Mouse (Mus musculus): Measurements from ENCODE around the gene AI987944. TPM values are rescaled to one million over a fixed set of nuclear protein-coding genes. Genes with fewer than 3 reads are reported as not detected.

The AI987944 gene
- total RNA-seq (2021), result 10 to 100 TPM in 1 of 2 experiments, 1 to 10 TPM in 1; 8.7 to 11.6 TPM

- intact Hi-C loops (cut with DNase I), result loop anchor here (1.0 to 10.0 kb wide), 3 partner anchors 106 to 241 kb away; partner anchors contain the start of genes 2610021A01Rik, AW146154, Gm20449 and Zfp788
- peak; percentile 85 to 94 for DNase-seq (ENCODE audit: low spot score in 2 of 2)
Observed at GRCm38 (mm10) chr7:41393048-41393971, at the start of gene AI987944. Gene AI987944, minus strand, starts transcription at chr7:41393379.

GRCm38 (mm10) chr7:41394130-41394529 lies 951 bp upstream of the AI987944 start:
- intact Hi-C loops (cut with DNase I), result loop anchor here (5.0 to 10.0 kb wide), 2 partner anchors 203 to 241 kb away; partner anchors contain the start of genes 2610021A01Rik and Zfp788
- DNase-seq (ENCODE audit: low spot score in 2 of 2), result no peak

Other genes with a start within 250 kb of the AI987944 start
- not detected for gene Gm5592, start 239.5 kb downstream of the AI987944 start, total RNA-seq (2021)
- under 1 TPM; 0.34 to 0.41 TPM for gene Vmn2r57, start 55.3 kb upstream of the AI987944 start, total RNA-seq (2021)
- under 1 TPM; 0.18 to 0.27 TPM for gene Gm20449, start 106.0 kb upstream of the AI987944 start, total RNA-seq (2021)
- gene AW146154, start 106.5 kb upstream of the AI987944 start, total RNA-seq (2021), result 1 to 10 TPM; 8.3 TPM
- gene Gm6871, start 180.3 kb upstream of the AI987944 start, total RNA-seq (2021), result not detected
- gene 2610021A01Rik, start 205.9 kb upstream of the AI987944 start, total RNA-seq (2021), result 10 to 100 TPM; 32.9 to 33.3 TPM
- gene Zfp788, start 239.8 kb upstream of the AI987944 start, total RNA-seq (2021), result 10 to 100 TPM; 36.4 to 38.1 TPM

Measured in left cerebral cortex, postnatal 25 days (tissue).